Mouse (Mus musculus) adrenal gland, adult 18-20 months (tissue): Measurements from ENCODE around the gene Plekha6. TPM values are rescaled to one million over a fixed set of nuclear protein-coding genes. Genes with fewer than 3 reads are reported as not detected.

Source experiments
- DNase-seq, 2 experiments: peaks; one replicate each; pipeline ENCODE4 v3.0.0; 2021 to 2022; ENCODE audit warnings: low spot score in 2 of 2
- total RNA-seq, 2 experiments: library from RNA; stranded (reverse); gene quantifications; 1 replicate in 1 of 2; 2 replicates in 1 of 2; pipeline ENCODE4 v1.2.3; 2021

The Plekha6 gene
- total RNA-seq, 2 experiments from 2014 or later = 9.0 to 17.9 TPM

DNA sequence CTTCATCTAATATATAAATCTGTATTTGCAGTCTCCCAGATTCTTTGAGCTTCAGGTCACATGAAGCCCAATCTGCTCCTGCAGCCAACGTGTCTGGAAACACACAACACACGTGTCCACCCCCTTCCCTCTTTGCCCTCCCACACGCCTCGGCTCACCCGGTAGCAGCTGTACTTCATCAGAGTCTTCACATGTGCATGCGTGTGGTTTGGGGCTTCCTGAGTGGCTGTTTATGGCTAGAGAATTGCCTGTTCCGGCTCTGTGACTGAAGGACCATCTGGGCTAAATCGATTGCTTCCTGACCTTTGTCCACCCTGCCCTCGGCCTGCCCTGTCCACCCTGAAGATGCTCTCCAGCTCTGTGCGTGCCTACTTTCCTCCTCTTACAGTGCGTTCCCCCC is 73.7 kb downstream of the Plekha6 start:
- no peak for DNase-seq

DNA sequence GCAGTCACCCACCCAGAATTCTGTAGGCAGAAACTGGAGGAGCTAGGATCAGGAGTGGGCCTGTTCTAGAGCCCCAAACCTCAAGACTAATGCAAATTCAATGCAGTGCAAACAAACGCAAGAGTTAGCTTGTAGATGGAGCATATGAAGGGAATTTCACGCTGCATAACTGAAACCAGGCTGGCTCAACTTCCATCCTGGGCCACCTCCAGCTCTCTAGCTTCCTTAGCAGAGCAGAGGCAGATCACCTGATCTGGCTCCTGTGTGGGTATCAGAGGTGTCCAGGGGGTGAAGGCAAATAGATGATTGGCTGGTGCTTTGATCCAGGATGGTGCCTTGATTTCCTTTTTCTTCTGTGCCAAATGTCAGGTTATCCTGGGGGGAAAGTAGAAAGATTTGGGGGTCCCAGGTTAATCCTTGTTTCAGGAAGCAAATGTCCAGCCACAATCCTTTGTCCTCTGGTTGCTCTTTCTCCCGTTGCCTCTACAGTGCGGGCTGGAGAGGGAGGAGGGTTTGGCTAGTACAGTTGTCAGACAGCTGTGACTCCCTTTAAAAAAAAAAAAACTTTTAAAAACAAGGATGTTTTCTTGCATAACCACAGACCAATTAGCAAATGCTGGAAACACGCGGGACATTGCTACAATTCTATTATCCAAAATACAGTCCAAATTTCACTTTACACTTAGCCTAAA is 75.3 kb downstream of the Plekha6 start:
- DNase-seq = no peak

DNA sequence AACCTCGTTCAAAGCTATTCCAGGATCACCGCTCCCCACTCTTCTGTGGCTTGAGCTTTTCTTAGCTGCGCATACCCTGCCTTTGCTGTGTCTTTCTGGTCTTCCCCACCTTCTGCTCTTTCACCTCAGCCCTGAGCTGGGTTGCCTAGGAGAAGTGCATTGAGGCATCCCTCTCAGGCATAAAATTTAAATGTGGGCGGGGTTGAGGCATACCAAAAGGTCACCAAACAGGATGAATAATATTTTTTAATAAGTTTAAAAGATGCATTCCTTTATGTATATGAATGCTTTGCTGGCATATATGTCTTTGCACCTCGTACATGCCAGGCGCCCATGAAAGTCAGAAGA is 75.8 kb downstream of the Plekha6 start:
- DNase-seq = no peak

DNA sequence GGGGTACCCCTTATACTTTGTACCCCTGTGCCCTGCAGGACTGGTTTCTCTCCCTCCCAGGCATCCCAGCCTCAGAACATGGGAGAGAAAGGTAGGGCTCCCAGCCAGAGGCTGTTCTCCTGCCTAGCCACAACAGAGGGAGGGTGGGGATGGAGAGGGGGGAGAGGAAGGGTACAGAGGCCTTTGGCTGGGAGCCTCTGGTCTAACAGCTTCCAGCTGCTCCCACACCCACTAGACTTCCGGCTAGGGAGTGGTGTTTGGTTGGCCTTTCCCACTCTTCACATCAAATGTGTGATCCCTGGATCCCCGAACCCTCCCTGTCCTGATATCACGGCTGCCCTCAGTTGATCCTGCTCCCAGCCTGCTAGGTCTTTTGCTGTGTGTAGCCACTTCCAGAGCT is 76.9 kb downstream of the Plekha6 start:
- DNase-seq = no peak

DNA sequence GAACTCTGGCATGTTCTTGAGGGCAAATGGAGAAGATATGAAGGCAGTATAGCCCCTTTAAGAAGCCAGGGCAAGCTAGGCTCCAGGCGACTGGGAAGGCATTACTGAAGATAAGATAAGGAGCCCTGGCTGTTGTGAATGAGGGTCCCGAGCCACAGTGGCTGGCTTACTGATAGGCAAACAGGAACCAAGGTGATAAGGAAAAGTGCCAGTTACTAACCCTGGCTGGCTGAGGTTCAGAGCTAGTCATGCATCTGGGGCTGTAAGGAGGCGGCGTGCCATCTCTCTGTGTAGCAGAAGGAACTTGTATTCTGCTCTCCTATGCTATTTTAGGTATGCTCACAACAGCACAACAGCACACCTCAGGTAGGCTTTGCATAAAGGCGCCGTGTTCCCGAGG is 80.7 kb downstream of the Plekha6 start:
- DNase-seq = no peak

DNA sequence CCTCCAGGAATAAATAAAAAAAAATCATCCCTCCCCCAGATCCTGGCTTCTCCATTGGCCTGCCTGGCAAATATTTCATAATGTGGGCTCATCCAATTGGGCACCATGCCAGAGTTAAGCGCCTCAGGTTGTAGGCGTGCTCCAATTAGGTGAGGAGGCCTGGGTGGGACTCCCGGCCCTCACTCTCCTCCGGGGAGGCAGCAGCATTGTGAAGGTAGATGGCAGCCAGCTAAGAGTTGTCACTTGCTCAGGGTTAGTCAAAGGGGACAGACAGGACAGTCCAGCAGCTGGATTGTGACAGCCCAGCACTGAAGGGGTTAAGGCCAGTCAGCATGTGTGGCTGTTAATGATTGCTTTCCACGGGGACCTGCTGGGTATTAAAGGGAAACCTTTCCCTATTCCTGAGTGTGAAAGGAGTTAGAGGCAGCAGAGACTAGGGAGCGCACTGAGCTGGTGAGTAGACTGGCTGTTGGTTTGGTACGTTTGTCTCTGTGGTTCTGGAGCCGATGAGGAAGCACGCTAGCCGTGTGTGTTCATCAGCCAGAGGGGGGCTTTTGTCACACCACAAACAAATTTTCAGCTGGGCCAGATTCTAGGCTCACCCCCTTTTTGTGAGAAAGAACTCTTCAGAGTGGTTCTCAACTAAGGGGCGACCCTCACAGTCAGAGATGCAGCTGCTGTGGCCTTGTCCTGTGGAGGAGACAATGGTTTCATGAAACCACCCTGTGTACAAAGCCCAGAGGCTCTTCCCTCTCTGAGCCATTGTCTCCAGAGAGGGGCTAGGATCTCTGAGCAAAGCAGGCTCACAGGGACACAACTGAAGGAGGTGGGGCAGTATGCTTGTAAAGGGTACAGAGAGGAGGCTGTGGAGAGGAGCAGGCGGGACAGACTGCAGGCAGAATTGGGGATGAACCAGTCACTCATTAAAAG is 81.9 kb downstream of the Plekha6 start:
- no peak for DNase-seq

DNA sequence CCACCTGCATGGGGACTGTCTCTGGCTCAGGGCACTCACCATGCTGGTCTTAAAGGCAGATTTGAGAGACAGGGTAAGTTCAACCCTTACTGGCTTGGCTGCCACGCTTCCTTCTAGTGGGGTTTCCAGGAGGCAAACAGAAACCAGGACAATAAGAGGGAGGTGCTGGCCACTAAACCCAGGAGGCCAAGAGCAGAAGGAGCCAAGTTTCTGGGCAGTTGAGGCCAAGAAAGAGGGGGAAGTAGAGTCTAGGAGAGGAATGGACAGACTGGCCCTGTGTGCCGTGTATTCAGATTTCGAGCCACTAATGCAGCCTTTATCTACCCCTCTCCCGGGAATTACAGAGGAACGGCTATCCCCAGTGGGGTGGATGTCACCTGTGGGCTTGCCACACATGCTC is 83.2 kb downstream of the Plekha6 start:
- no peak for DNase-seq

DNA sequence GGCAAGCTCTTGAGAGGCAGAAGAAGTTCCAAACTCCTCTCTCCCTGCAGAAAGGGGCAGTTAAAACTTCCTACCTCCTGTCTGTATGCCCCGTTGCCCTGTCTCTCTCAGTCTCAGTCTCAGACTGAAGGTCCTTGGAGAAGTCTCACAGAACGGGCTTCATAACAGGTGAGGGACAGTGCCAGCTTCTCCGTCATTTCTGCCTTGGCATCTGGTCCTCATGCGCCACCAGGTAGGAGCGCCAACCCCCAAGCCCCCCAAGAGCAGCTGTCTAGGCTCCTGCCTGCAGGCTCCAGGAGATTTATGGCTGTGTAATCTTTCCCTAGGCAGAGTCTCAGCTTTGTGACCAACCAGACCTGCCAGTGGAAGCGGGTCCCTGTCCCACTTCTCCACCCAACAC is 86.8 kb downstream of the Plekha6 start:
- DNase-seq = no peak

DNA sequence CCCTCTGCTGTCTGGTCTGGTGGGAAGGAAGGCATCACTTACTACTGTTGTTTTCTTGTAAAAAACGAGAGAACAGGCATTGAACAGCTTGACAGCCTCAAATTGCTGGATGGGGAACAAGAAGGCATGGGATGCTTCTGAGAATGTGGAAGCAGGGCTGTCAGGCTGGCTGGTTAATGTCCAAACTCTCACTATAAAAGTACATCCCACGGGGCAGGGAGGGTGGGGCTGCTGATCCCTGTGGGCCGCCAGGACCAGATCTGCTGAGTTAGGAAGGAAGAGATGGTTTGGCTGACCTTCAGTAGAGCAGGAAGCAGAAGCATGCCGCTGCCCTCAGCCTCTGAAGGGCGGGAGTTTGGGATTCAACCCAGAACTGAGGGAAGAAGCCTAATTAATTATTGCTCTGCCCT is 87.6 kb downstream of the Plekha6 start:
- DNase-seq = no peak

DNA sequence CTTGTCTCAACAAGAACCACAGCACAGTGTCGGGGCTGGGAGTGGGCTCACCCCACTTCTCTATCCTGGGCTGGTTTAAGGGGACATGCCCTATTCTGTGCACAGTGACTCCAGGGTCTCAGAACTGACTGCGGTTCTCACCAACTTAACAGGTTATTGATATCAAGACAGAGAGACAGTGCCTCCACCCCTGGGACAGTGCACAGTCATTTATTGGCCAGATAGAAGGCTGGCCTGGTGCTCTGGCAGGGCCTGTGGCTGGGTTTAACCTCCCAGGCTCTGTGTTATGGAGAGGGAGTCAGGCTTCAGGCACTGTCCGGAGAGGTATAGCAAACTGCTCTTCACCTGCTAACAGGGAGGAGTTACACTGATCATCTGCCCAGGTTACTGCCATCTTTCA is 88.2 kb downstream of the Plekha6 start:
- no peak for DNase-seq

DNA sequence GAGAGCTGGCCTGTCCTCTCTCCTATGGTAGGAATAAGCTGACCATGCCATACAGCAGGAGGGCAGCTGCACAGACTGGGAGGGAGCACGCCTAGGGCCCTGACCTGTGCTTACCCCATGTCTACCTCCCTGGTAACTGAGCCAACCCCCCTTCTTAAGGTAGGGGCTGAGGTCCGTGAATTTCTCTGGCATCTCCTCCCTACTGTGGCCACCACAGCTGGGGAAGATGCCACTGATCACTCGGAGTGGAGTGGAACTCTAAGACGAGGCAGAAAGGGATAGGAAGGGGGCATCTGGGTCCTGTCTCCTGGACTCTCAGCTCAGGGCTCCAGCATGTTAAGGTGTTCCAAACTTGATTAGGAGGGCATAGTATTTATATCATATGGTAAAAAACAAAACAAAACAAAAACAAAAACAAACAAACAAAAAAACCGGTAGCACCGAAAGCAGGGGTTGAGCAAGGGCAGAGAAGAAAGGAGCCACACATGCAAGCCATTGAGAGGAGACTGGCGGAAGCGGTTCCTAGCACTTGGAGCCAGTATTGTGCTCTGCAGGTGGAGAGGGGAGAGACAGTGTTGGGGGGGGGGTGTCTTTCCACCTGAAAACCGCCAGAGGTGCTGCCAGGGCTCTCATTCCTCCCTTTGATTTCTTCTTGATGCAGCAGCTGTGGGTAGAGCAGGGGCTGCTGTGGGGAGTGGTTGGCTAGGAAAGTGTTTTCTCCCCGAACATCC is 89.0 kb downstream of the Plekha6 start:
- DNase-seq = no peak

DNA sequence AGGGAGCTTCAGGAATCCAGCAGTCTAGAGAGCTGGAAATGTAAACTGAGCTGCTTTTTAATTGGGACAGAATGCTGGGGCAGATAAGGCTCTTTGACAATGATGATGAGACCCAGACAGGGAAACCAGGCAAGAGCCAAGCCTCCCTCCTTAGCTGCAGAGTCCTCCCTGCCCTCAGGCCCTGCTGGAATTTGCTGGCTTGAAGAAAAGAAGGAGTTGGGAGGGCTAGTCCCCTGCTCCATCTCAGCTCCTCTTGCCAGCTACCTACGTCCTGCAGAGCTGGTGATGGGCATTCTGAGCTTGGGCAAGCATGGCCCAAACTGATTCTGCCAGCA is 89.5 kb downstream of the Plekha6 start:
- DNase-seq = no peak

DNA sequence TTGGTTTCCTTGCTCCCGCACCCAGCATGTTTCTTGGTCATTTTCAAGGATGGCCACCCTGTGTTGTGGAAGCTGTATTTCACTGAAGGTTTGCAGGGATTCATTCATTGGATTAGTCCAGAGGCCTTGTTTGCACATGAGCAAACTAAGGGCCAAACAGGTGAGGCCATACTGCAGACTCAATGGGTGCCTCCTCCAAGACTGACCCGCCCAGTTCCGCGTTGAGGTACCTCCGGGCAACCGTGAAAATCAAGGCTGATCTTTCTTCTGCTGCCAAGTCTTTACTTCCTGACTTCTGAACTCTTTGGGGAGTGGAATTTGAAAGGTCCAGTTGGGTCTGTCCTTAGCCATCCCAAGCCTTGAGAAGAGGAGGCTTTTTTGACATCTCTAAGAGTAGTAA is 90.2 kb downstream of the Plekha6 start:
- no peak for DNase-seq

DNA sequence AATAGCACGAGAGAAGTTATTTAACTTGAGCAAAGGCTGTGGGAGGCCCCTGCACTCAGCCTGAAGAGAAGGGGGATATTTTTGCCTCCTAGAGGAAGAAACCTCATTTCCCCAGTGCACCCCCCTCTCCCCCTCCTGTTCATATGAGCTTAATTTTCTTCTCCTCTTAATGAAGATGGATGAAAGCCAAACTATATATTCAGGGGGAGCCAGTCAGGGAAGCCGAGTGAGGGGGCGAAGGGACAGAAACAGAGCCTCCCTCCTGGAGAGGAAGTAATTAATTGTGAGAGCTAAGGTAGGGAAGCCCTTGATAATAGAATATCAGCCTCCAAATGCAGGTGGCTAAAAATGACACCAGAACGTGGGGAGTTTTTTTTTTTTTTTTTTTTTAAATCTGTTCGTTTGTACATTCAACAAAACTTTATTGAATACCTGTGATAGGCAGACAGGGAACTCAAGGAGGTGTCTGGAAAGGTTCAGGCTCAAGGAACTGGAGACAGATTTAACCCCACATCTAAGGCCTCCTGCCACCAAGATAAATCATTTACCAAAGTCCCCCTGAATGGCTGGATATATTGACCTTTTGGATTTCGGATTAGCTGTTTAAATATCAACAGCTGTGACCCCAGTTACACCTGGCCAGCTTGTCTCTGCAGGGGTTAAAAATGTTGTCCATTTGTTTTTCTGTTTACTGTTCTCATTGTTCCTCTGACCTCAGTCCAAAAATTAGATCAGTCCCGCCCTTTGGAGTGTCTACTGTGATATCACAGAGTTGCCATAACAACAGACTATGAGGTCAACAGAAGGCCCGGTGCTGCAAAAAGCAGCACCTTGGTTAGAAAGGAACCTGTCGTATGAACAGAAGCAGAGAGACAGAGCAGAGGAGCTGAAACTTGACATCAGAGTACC is 91.1 kb downstream of the Plekha6 start:
- DNase-seq = no peak

DNA sequence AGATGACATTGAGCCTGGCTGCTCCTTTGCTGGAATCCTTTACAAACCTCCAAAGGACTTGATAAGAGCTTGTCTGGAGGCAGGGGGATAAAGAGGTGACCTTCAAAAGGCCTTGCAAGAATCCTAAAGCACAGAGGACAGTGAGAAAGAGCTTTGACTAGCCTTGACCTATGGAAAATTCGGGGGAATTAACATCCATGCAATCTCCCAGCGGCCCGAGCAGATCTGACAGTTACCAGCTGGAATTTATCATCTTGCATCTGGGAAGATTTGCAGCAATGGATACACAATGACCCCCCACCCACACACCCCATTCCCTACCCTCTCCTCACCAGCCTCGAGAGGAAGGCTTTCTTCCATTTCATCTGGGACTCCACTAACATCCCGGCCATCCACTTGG is 91.8 kb downstream of the Plekha6 start:
- no peak for DNase-seq

DNA sequence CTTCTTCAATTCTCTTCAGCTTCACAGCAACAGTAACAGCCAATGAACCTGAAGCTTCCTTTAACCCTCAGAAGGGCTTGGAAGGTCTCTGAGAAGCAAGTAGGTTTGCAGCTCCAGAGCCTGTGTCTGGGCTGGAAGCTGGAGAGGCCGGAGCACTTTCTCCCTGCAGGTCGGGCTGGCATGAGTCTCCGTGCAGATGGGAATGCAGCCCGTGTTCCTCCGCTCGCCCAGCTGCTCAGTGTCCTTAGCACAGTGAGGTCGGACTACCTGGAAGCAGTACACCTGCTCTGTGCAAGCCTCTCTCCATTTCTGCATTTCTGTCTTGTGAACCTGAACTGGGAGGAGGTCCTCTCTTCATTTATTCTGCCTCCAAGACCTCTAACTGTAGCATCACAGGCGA is 92.3 kb downstream of the Plekha6 start:
- no peak for DNase-seq

DNA sequence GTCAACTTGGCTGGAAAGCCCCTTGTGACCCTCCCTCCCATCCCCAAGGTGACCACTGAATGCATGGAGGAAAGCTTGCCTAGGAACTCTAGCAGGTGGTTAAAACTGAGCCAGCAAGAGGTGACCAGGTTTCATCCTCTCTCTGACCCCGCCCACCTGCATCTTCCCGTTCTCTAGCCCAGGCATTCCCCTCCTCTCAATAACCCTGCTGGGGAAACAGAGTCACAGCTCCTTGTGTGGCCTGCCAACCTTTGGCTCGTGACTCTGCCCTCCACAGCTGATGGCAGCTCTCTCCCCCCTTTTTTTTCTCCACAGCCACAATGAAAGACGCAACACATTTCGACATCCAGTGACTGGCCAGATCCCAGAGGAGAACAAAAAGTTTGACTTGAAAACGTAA is 94.7 kb downstream of the Plekha6 start:
- no peak for DNase-seq

DNA sequence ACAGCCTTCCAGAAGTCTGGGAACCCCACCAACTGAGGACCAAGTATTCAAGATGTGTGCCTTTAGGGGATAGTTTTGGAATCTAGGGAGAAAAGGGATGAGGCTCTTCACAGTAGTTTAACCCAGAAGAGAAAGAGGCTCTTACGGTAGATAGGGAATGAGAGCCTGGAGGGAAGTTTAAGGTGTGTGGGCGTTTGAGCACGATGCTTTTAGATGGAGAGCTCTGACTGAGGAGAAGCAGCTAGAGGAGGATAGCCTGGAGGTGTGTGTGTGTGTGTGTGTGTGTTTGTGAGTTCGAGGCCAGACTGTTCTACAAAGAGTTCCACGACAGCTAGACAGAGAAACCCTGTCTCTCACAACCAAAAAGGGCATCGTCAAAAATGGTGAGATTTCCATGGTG is 98.6 kb downstream of the Plekha6 start:
- no peak for DNase-seq

DNA sequence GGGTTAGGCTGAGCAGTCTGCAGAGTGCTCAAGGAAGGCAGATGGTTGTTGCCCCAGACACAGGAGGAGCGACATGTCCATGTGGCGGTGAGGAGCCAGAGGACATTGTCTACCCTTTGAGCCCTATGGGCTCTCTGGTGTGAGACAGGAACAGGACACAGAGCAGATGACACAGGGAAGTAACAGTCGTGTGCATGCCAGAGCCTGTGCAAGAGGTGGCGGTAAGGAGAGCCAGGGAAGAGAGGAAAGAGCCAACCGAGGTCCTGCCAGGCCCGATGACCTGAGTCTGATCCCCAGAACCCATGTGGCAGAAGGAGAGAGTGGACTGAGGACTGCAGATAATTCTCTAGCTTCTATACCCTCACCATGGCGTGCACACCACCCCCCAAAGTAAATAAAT is 99.1 kb downstream of the Plekha6 start:
- no peak for DNase-seq

DNA sequence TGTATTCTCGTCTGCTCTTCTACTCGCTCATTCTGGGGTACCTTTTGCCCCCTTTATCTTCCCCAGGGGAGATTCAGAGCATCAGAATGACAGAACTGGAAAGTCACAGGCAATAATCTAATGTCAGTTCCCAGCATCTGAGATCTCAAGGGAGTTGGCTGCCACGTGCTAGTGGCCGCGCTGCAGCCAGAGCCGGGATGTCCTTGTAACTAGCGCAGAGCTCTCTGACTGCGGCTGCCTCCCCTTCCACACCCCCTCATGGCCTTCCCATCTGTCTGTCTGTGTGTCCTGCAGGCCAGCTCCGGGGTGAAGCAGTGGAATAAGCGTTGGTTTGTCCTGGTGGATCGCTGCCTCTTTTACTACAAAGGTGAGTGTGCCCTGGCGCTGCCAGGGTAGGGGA is 100.4 kb downstream of the Plekha6 start:
- DNase-seq = no peak

DNA sequence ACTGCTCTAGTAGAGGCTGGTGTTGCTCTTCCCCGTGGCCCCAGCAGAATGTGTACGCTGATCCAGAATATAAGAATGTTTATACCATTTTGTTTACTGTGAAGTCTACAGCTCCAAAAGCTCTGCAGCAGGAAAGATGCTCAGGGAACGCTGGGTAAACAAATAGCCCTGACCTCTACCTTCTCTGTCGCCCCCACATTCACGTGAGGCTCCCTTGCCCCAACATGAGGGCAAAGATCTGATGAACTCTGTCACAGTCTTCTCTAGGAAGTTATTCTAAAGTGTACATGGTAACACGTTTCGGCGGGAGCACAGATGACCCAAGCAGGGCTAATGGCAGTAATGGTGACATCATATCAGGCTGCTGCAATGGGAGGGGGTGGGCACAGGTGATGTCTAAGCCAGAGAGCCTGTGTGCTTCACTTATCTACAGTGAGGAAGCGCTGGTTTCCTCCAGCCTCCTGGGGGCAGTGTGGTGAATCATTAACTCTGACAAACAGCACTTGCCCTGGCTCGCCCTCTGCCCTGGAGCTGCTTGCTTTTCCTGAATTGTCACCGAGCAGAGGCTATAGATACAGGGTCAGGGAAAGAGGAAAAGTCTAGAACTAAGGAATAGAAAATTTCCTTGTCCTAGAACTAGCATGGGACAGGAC is 101.2 kb downstream of the Plekha6 start:
- no peak for DNase-seq
